Mouse (Mus musculus): ENCODE data around the gene Asgr1. TPM values are rescaled to one million over a fixed set of nuclear protein-coding genes. Genes with fewer than 3 reads are reported as not detected.

Gene Asgr1
- polyA plus RNA-seq, 1 experiment from 2014 or later: 0.66 TPM

GRCm38 (mm10) chr11:70080803-70081590 is 27.1 kb downstream of the Asgr1 start:
- Histone ChIP-seq H3K4me3 (ENCODE audit: low read depth, low read length) (no peak overlapping the region), H3K27ac (ENCODE audit: low read depth, low read length) (no peak overlapping the region), H3K9ac (ENCODE audit: low read depth, low read length) (no peak overlapping the region), H3K9me3 (ENCODE audit: control insufficient read depth, low read length) (no peaks in the 10 kb centered on the region), H3K36me3 (ENCODE audit: control insufficient read depth, insufficient read depth, low read length) (no peaks in the 10 kb centered on the region), H3K4me2 (no peak overlapping the region), H3K4me1 (replicated peaks; ENCODE audit: control insufficient read depth, insufficient read depth, low read length) (no peaks in the 10 kb centered on the region), H3K27me3 (replicated peaks; ENCODE audit: control insufficient read depth, insufficient read depth, low read length) (no peaks in the 10 kb centered on the region)
- ATAC-seq (replicated peaks; ENCODE audit: low FRiP score) (no peak), DNase-seq (ENCODE audit: low spot score) (no peak)
- WGBS: 65% methylated on average over 15 of the region's 15 CpGs

DNA sequence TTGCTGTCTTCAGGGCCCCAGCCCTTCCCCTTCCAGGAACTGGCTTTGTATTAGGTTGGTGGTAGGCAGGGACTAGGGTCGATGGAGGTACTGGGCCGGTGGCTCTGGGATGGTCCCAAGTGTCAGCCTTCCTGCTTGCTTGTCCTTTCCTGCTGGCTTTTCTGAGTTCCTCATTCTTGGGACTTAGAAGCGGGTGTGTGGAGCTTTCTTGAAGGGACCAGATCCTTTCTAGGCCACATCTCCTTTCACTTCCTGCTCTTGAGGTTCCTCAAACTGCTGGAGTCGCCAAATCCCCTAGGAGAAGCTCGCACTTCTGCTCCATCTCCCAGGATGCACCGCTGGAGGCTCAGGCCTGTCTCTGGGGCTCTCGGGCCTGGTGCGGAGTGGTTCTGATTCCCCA is 30.7 kb downstream of the Asgr1 start:
- no peak overlapping the region for H3K9ac ChIP-seq (ENCODE audit: low read depth, low read length)
- no peaks in the 10 kb centered on the region for H3K9me3 ChIP-seq (ENCODE audit: control insufficient read depth, low read length)
- H3K4me2 ChIP-seq: no peak overlapping the region
- H3K4me3 ChIP-seq (ENCODE audit: low read depth, low read length): no peak overlapping the region
- H3K27ac ChIP-seq (ENCODE audit: low read depth, low read length): no peak overlapping the region
- ATAC-seq (replicated peaks; ENCODE audit: low FRiP score) (no peak), DNase-seq (ENCODE audit: low spot score) (no peak)
- H3K4me1 ChIP-seq (replicated peaks; ENCODE audit: control insufficient read depth, insufficient read depth, low read length): no peaks in the 10 kb centered on the region
- no peaks in the 10 kb centered on the region for H3K36me3 ChIP-seq (ENCODE audit: control insufficient read depth, insufficient read depth, low read length)
- WGBS: 69% methylated on average over 8 of the region's 8 CpGs
- no peaks in the 10 kb centered on the region for H3K27me3 ChIP-seq (replicated peaks; ENCODE audit: control insufficient read depth, insufficient read depth, low read length)

DNA sequence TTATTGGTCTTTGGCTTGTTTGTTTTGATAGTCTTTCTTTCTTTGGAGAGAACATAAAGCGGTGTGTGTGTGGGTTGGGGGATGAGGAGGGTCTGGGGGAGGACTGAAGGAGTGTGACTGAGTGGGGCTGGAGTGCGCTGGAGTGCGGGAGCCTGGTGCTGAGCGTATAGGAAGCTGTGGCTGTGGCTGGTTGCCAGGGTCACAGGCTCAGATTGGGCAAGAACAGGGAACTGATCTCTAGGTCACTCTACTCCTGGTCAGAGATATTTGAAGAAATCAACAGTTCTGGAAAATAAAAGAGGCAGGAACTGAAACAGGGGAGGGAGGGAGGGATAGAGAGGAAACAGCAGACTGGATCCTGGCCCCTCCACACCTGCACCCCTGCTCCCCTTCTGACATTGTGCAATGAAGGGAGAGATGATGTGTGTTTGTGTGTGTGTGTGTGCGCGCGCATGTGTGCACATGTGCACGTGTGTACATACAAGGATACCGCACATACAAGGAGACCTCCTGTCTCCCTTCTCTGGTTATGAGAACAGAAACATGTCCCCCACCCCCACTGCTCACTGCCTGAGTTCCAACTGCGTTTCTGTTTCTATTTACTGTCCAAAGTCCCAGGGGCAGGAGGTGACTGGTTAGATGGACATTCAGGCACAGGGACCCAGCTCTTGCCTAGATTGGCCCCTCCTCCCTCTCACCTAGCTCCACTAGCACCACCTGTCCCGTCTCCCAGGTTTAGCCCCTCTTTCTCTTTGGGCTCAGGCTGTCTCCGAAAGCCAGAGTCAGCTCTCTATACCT is 38.3 kb downstream of the Asgr1 start, which contains the start of gene Asgr2:
Gene Asgr2 (plus strand): TSS at position 659 of the 798 bp plus-strand sequence.
- Histone ChIP-seq H3K4me2 (peak within 1 kb of the TSS; percentile 24), H3K4me1 (replicated peaks; ENCODE audit: control insufficient read depth, insufficient read depth, low read length) (0 out of 2 replicates have a peak, but pooled peaks cover 2% of the 10 kb centered on the region), H3K4me3 (ENCODE audit: low read depth, low read length) (no peak within 1 kb of the TSS), H3K27ac (ENCODE audit: low read depth, low read length) (peak within 1 kb of the TSS; percentile 63), H3K9ac (ENCODE audit: low read depth, low read length) (no peak within 1 kb of the TSS), H3K27me3 (replicated peaks; ENCODE audit: control insufficient read depth, insufficient read depth, low read length) (no peaks in the 10 kb centered on the region), H3K36me3 (ENCODE audit: control insufficient read depth, insufficient read depth, low read length) (no peaks in the 10 kb centered on the region), H3K9me3 (ENCODE audit: control insufficient read depth, low read length) (no peaks in the 10 kb centered on the region)
- ATAC-seq (replicated peaks; ENCODE audit: low FRiP score) (peak; percentile 45; the same call in 1 of the 2 replicates), DNase-seq (ENCODE audit: low spot score) (no peak)
- WGBS: 61% methylated on average over 12 of the region's 12 CpGs

DNA sequence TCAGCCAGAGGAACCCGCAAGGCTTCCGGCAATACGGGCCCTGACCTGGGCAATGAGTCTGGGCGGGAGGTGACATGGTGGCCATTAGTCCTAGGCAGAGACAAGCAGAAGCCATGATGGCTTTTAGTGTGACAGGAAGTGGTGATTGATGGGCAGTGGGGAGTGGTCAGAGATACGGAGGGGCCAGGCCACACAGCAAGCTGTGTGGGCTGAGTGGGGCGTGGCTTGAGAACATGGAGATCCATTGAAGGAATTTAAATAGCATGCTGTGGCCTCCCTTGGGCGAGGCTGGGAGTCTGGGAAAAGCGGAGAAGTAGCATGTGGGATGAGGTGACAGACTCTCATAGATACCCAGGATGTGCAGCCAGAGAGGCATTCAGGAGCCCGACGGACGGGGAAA is 43.5 kb downstream of the Asgr1 start:
- no peak overlapping the region for H3K27ac ChIP-seq (ENCODE audit: low read depth, low read length)
- no peak for ATAC-seq (replicated peaks; ENCODE audit: low FRiP score)
- no peak overlapping the region for H3K4me3 ChIP-seq (ENCODE audit: low read depth, low read length)
- H3K9ac ChIP-seq (ENCODE audit: low read depth, low read length): no peak overlapping the region
- H3K4me2 ChIP-seq: no peak overlapping the region
- DNase-seq (ENCODE audit: low spot score): no peak
- H3K9me3 ChIP-seq (ENCODE audit: control insufficient read depth, low read length): no peaks in the 10 kb centered on the region
- no peaks in the 10 kb centered on the region for H3K36me3 ChIP-seq (ENCODE audit: control insufficient read depth, insufficient read depth, low read length)
- H3K4me1 ChIP-seq (replicated peaks; ENCODE audit: control insufficient read depth, insufficient read depth, low read length): no peaks in the 10 kb centered on the region
- WGBS: 70% methylated on average over 11 of the region's 11 CpGs
- no peaks in the 10 kb centered on the region for H3K27me3 ChIP-seq (replicated peaks; ENCODE audit: control insufficient read depth, insufficient read depth, low read length)

- no peak overlapping the region for H3K27ac ChIP-seq (ENCODE audit: low read depth, low read length)
- no peak for ATAC-seq (replicated peaks; ENCODE audit: low FRiP score)
- DNase-seq (ENCODE audit: low spot score): no peak
- 78% methylated on average over 2 of the region's 2 CpGs for WGBS
- H3K4me2 ChIP-seq: no peak overlapping the region
- no peaks in the 10 kb centered on the region for H3K4me1 ChIP-seq (replicated peaks; ENCODE audit: control insufficient read depth, insufficient read depth, low read length)
- H3K27me3 ChIP-seq (replicated peaks; ENCODE audit: control insufficient read depth, insufficient read depth, low read length): no peaks in the 10 kb centered on the region
- H3K4me3 ChIP-seq (ENCODE audit: low read depth, low read length): no peak overlapping the region
- no peaks in the 10 kb centered on the region for H3K36me3 ChIP-seq (ENCODE audit: control insufficient read depth, insufficient read depth, low read length)
- no peaks in the 10 kb centered on the region for H3K9me3 ChIP-seq (ENCODE audit: control insufficient read depth, low read length)
- H3K9ac ChIP-seq (ENCODE audit: low read depth, low read length): no peak overlapping the region
Measured at GRCm38 (mm10) chr11:70099102-70099501, 45.2 kb downstream of the Asgr1 start.

GRCm38 (mm10) chr11:70099809-70100208 is 45.9 kb downstream of the Asgr1 start:
- H3K4me2 ChIP-seq: no peak overlapping the region
- ATAC-seq (replicated peaks; ENCODE audit: low FRiP score) (no peak), DNase-seq (ENCODE audit: low spot score) (no peak)
- H3K4me3 ChIP-seq (ENCODE audit: low read depth, low read length): no peak overlapping the region
- no peaks in the 10 kb centered on the region for H3K36me3 ChIP-seq (ENCODE audit: control insufficient read depth, insufficient read depth, low read length)
- WGBS: 67% methylated on average over 2 of the region's 2 CpGs
- no peak overlapping the region for H3K27ac ChIP-seq (ENCODE audit: low read depth, low read length)
- no peaks in the 10 kb centered on the region for H3K4me1 ChIP-seq (replicated peaks; ENCODE audit: control insufficient read depth, insufficient read depth, low read length)
- H3K9ac ChIP-seq (ENCODE audit: low read depth, low read length): no peak overlapping the region
- no peaks in the 10 kb centered on the region for H3K27me3 ChIP-seq (replicated peaks; ENCODE audit: control insufficient read depth, insufficient read depth, low read length)
- H3K9me3 ChIP-seq (ENCODE audit: control insufficient read depth, low read length): no peaks in the 10 kb centered on the region

- no peak for DNase-seq (ENCODE audit: low spot score)
- Histone ChIP-seq H3K4me1 (replicated peaks; ENCODE audit: control insufficient read depth, insufficient read depth, low read length) (no peaks in the 10 kb centered on the region), H3K4me3 (ENCODE audit: low read depth, low read length) (no peak overlapping the region), H3K27me3 (replicated peaks; ENCODE audit: control insufficient read depth, insufficient read depth, low read length) (no peaks in the 10 kb centered on the region), H3K36me3 (ENCODE audit: control insufficient read depth, insufficient read depth, low read length) (no peaks in the 10 kb centered on the region), H3K9ac (ENCODE audit: low read depth, low read length) (no peak overlapping the region), H3K9me3 (ENCODE audit: control insufficient read depth, low read length) (no peaks in the 10 kb centered on the region), H3K27ac (ENCODE audit: low read depth, low read length) (no peak overlapping the region), H3K4me2 (no peak overlapping the region)
- no peak for ATAC-seq (replicated peaks; ENCODE audit: low FRiP score)
- 77% methylated on average over 14 of the region's 14 CpGs for WGBS
Measured at GRCm38 (mm10) chr11:70103701-70104315, 49.9 kb downstream of the Asgr1 start.

DNA sequence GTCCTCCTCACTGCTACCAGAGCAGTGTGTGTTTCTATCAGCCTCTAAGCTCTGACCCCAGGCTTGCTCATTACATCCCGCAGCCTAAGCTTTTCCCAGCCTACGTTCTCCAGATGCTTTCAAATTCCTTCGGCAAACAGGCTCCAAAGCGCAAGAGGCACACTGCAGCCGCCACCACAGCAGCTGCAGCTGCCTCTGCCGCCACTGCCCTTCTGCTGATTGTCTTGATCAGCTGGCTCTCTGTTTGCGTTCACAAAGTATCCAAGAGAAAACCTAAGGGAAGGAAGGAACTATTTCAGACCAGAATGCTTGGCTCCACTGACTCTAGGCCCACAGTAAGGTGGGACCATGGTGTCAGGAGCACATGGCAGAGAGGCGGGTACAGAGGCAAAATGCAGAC is 53.2 kb downstream of the Asgr1 start:
- no peak overlapping the region for H3K4me2 ChIP-seq
- no peaks in the 10 kb centered on the region for H3K9me3 ChIP-seq (ENCODE audit: control insufficient read depth, low read length)
- 66% methylated on average over 8 of the region's 8 CpGs for WGBS
- H3K4me3 ChIP-seq (ENCODE audit: low read depth, low read length): no peak overlapping the region
- H3K4me1 ChIP-seq (replicated peaks; ENCODE audit: control insufficient read depth, insufficient read depth, low read length): no peaks in the 10 kb centered on the region
- ATAC-seq (replicated peaks; ENCODE audit: low FRiP score) (no peak), DNase-seq (ENCODE audit: low spot score) (no peak)
- H3K9ac ChIP-seq (ENCODE audit: low read depth, low read length): no peak overlapping the region
- no peaks in the 10 kb centered on the region for H3K27me3 ChIP-seq (replicated peaks; ENCODE audit: control insufficient read depth, insufficient read depth, low read length)
- no peak overlapping the region for H3K27ac ChIP-seq (ENCODE audit: low read depth, low read length)
- no peaks in the 10 kb centered on the region for H3K36me3 ChIP-seq (ENCODE audit: control insufficient read depth, insufficient read depth, low read length)
